Mouse (Mus musculus): ENCODE measurements at regions not wholly inside any gene's neighbourhood (a gene's known extent, or its start where the extent isn't known, plus 50 kb on each side); places are given as distances from the start of the nearest gene placed in this dataset.

GRCm38 (mm10) chr13:25838237-25838636, 567.9 kb upstream of the Nrsn1 start:
- Histone ChIP-seq H3K36me3 (no peaks in the 10 kb centered on the region), H3K4me3 (no peak overlapping the region), H3K9me3 (no peaks in the 10 kb centered on the region), H3K4me2 (replicated peaks) (no peak overlapping the region), H3K9ac (replicated peaks) (no peak overlapping the region), H3K27ac (replicated peaks) (no peak overlapping the region), H3K4me1 (no peaks in the 10 kb centered on the region), H3K27me3 (no peaks in the 10 kb centered on the region)
- ATAC-seq (replicated peaks): peak; percentile 55; the same call in 1 of the 2 replicates
- 75% methylated on average over 4 of the region's 4 CpGs for WGBS

DNA sequence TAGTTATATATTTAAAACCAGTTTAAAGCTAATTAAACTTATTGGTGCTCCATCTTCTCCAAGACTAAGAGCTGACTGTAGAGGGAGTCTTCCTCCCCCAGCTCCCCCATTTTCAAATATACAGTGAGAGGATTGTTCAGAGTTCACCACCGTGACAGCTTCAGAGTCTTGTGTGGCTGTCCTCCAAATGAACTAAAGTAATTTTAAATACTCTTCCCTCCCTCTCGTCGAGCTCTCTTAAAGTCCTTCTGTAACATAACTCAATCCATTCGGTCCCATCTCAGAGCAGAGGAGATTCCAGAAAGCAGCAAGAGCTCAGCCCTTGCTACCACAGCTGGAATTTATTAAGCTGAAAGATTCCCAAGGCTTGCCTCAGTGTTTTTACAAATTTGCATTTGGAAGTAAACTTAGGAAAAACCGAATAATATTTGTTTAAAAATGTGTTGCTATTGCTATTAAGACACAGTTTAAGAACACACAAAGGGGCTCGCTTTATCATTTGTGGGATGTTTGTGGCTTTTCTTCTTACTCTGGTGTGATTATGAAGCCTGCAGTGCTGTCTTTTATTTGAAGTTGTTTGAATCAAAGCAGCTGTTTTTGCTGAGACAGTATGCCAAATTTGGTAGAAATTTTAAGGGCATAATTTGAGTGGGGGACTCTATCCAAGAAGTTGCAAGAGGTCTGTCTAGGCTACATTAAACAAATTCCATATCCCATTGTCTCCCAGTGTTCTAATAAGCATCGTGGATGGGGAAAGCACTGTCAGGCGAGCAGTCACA, 559.0 kb upstream of the Nrsn1 start:
- no peak overlapping the region for H3K4me3 ChIP-seq
- no peaks in the 10 kb centered on the region for H3K9me3 ChIP-seq
- no peaks in the 10 kb centered on the region for H3K27me3 ChIP-seq
- no peak for ATAC-seq (replicated peaks)
- H3K4me2 ChIP-seq (replicated peaks): no peak overlapping the region
- H3K9ac ChIP-seq (replicated peaks): no peak overlapping the region
- no peak overlapping the region for H3K27ac ChIP-seq (replicated peaks)
- 69% methylated on average over 8 of the region's 8 CpGs for WGBS
- no peaks in the 10 kb centered on the region for H3K36me3 ChIP-seq
- H3K4me1 ChIP-seq: no peaks in the 10 kb centered on the region

DNA sequence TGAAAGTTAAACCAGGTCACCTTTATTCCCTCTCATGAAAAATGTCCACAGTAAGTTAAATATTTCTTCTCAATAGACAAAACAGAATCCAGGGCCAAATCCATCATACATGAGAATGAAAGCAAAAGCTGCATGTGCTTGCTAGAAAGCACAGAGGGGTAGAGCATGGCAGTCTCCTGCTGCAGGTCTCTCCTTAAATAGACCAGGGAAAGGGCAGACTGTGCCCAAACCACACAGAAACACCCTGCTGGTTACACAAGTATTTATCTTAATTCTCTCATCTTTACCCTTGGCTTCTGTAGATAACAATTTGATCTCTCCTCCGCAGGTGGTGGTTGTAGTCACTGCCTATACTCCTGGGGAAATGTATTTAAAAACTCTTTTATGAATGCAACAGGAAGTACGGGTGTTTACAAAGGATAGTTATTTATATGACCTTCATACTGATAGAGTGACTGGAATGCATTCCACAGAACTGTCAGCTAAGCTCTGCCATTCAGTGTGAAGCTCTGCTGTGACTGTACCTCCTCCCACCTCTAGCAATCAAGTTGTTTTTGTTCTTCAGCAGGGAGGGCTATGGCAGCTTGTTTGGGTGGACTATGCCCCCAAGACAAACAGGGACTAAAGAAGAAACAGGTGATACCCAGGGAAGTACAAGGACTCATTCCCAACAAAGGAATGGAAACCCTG, 538.4 kb upstream of the Nrsn1 start:
- no peak overlapping the region for H3K4me3 ChIP-seq
- no peak for ATAC-seq (replicated peaks)
- no peaks in the 10 kb centered on the region for H3K9me3 ChIP-seq
- WGBS: 80% methylated on average over 2 of the region's 2 CpGs
- H3K4me1 ChIP-seq: no peaks in the 10 kb centered on the region
- H3K4me2 ChIP-seq (replicated peaks): no peak overlapping the region
- no peaks in the 10 kb centered on the region for H3K27me3 ChIP-seq
- H3K27ac ChIP-seq (replicated peaks): no peak overlapping the region
- no peaks in the 10 kb centered on the region for H3K36me3 ChIP-seq
- H3K9ac ChIP-seq (replicated peaks): no peak overlapping the region

GRCm38 (mm10) chr13:25793216-25793803, 523.0 kb upstream of the Nrsn1 start:
- Histone ChIP-seq H3K36me3 (no peaks in the 10 kb centered on the region), H3K27me3 (no peaks in the 10 kb centered on the region), H3K9ac (replicated peaks) (no peak overlapping the region), H3K9me3 (no peaks in the 10 kb centered on the region), H3K4me2 (replicated peaks) (no peak overlapping the region), H3K4me1 (no peaks in the 10 kb centered on the region), H3K27ac (replicated peaks) (no peak overlapping the region), H3K4me3 (no peak overlapping the region)
- no peak for ATAC-seq (replicated peaks)
- WGBS: 56% methylated on average over 2 of the region's 2 CpGs

- Histone ChIP-seq H3K4me1 (no peaks in the 10 kb centered on the region), H3K4me3 (no peak overlapping the region), H3K27me3 (no peaks in the 10 kb centered on the region), H3K36me3 (no peaks in the 10 kb centered on the region), H3K9ac (replicated peaks) (no peak overlapping the region), H3K27ac (replicated peaks) (no peak overlapping the region), H3K9me3 (no peaks in the 10 kb centered on the region), H3K4me2 (replicated peaks) (no peak overlapping the region)
- WGBS: 60% methylated on average over 5 of the region's 5 CpGs
- no peak for ATAC-seq (replicated peaks)
These were observed 510.9 kb upstream of the Nrsn1 start for GRCm38 (mm10) chr13:25781161-25781560.

- Histone ChIP-seq H3K9me3 (no peaks in the 10 kb centered on the region), H3K27me3 (no peaks in the 10 kb centered on the region), H3K9ac (replicated peaks) (no peak overlapping the region), H3K4me2 (replicated peaks) (no peak overlapping the region), H3K4me3 (no peak overlapping the region), H3K27ac (replicated peaks) (no peak overlapping the region), H3K36me3 (no peaks in the 10 kb centered on the region), H3K4me1 (no peaks in the 10 kb centered on the region)
- 51% methylated on average over 3 of the region's 3 CpGs for WGBS
- ATAC-seq (replicated peaks): no peak
These were observed 507.4 kb upstream of the Nrsn1 start for GRCm38 (mm10) chr13:25777706-25778105.

GRCm38 (mm10) chr13:25774586-25775182, 504.4 kb upstream of the Nrsn1 start:
- Histone ChIP-seq H3K4me3 (no peak overlapping the region), H3K27ac (replicated peaks) (no peak overlapping the region), H3K9me3 (no peaks in the 10 kb centered on the region), H3K4me2 (replicated peaks) (no peak overlapping the region), H3K27me3 (no peaks in the 10 kb centered on the region), H3K36me3 (no peaks in the 10 kb centered on the region), H3K4me1 (no peaks in the 10 kb centered on the region), H3K9ac (replicated peaks) (no peak overlapping the region)
- WGBS: 71% methylated on average over 2 of the region's 2 CpGs
- ATAC-seq (replicated peaks): no peak

DNA sequence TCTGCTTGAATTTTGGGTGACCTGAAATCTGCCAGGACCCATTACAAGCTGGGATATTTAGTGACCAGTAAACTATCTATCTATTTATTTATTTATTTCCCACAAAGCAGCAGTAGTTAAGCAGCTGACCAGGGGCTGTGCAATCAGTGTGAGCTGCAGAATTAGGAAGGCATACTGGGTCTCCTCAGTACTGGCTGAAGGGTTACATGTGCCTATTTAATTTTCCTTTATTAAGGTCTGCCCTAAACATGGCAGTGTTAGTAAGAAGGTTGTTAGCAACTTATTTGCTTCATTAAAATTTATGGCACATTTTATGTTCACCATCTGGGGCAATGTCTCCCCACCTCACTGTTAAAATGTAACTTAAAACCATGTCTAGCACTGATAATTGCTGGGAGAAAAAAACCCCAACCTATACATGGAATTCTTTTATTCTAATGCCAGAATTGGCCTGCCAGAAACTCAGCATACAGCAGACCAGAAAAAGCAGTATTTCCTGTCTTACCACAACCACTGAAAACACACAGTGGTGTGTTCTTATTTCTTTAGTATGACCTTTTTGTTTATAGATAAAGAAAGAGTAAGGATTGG, 484.3 kb upstream of the Nrsn1 start:
- ATAC-seq (replicated peaks): peak; percentile 56
- H3K9ac ChIP-seq (replicated peaks): no peak overlapping the region
- H3K36me3 ChIP-seq: no peaks in the 10 kb centered on the region
- H3K27ac ChIP-seq (replicated peaks): peak overlapping the region; percentile 56
- H3K27me3 ChIP-seq: no peaks in the 10 kb centered on the region
- H3K4me2 ChIP-seq (replicated peaks): no peak overlapping the region
- H3K4me3 ChIP-seq: no peak overlapping the region
- peaks cover 15% of the 10 kb centered on the region for H3K4me1 ChIP-seq
- no peaks in the 10 kb centered on the region for H3K9me3 ChIP-seq

- Histone ChIP-seq H3K36me3 (no peaks in the 10 kb centered on the region), H3K4me3 (no peak overlapping the region), H3K4me1 (peaks cover 15% of the 10 kb centered on the region), H3K9me3 (no peaks in the 10 kb centered on the region), H3K4me2 (replicated peaks) (no peak overlapping the region), H3K9ac (replicated peaks) (no peak overlapping the region), H3K27ac (replicated peaks) (peak overlapping the region; percentile 78), H3K27me3 (no peaks in the 10 kb centered on the region)
- WGBS: 9% methylated on average over 4 of the region's 4 CpGs
- ATAC-seq (replicated peaks): peak; percentile 64
These were observed 481.1 kb upstream of the Nrsn1 start for GRCm38 (mm10) chr13:25751409-25751777.

- Histone ChIP-seq H3K4me3 (no peak overlapping the region), H3K27me3 (no peaks in the 10 kb centered on the region), H3K4me1 (peaks cover 15% of the 10 kb centered on the region), H3K36me3 (no peaks in the 10 kb centered on the region), H3K4me2 (replicated peaks) (no peak overlapping the region), H3K27ac (replicated peaks) (peak overlapping the region; percentile 78), H3K9me3 (no peaks in the 10 kb centered on the region), H3K9ac (replicated peaks) (no peak overlapping the region)
- 4% methylated on average over 8 of the region's 8 CpGs for WGBS
- ATAC-seq (replicated peaks): peak; percentile 89
These were observed 480.4 kb upstream of the Nrsn1 start for GRCm38 (mm10) chr13:25750460-25751408.

GRCm38 (mm10) chr13:25738601-25739000, 468.3 kb upstream of the Nrsn1 start:
- H3K27me3 ChIP-seq: no peaks in the 10 kb centered on the region
- ATAC-seq (replicated peaks): 0 out of 2 replicates have a peak, but pooled peaks have one; percentile 32
- 9% methylated on average over 2 of the region's 2 CpGs for WGBS
- no peak overlapping the region for H3K4me2 ChIP-seq (replicated peaks)
- no peak overlapping the region for H3K27ac ChIP-seq (replicated peaks)
- no peaks in the 10 kb centered on the region for H3K9me3 ChIP-seq
- H3K36me3 ChIP-seq: no peaks in the 10 kb centered on the region
- H3K4me3 ChIP-seq: no peak overlapping the region
- H3K9ac ChIP-seq (replicated peaks): no peak overlapping the region
- peaks cover 4% of the 10 kb centered on the region; the same call in 1 of the 2 replicates for H3K4me1 ChIP-seq
